Mouse (Mus musculus) T-helper 1 cell (primary cell): Measurements from ENCODE around the gene Slc22a15.

Experiments
- in situ Hi-C: fragments of 300-600 bp; cut with MboI, MseI; formaldehyde crosslinking; loops from one replicate; pipeline ENCODE4 v1.15.1; 2025; ENCODE audit warnings: high pct_unique_total_duplicates

Slc22a15 gene

DNA sequence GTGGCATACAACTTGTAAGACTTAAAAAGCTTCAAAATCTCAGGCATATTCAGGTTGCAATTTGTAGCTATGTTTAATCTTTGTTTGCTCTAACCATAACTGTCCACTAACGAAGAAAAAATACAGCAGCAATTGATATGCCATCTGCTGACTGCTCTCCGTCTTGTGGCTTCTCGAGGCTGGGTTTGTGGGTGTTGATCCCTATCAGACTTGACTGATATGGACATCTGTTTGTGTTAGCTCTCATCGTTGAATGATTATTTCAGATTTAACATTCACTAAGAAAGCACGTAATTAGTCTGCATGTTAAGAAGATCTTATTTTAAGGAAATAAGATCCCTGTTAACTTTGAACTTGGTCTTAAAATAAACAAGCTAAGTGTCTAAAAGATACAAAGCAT is 7.7 kb downstream of the Slc22a15 start:
- in situ Hi-C loops = no loop called here

GRCm38 (mm10) chr3:101915048-101915801 is 9.0 kb downstream of the Slc22a15 start:
- in situ Hi-C loops = no loop called here

DNA sequence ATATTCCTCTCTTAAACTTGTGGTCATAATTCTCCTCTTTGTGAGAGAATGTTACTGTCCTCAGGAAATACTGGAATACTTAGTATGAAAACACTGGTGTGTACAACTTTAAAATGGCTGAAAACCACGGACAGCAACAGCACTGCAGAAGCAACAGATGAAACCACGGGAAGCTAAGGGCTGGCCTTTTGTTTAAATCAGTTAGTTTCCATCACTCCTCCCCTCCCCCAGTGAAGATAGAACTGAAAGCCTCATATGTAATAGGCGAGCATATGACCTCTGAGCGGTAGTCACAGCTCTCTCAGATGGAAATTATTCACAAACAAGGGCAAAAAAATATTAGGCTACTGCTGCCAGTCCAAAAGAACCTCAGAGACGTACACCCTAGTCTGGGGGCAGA is 10.0 kb downstream of the Slc22a15 start:
- in situ Hi-C loops = loop anchor here (5.0 kb wide), 1 partner anchor 43 kb away; no protein-coding TSS in a partner anchor

- in situ Hi-C loops = loop anchor here (5.0 kb wide), 1 partner anchor 45 kb away; no protein-coding TSS in a partner anchor
Observed at GRCm38 (mm10) chr3:101912041-101912440, 12.2 kb downstream of the Slc22a15 start.

DNA sequence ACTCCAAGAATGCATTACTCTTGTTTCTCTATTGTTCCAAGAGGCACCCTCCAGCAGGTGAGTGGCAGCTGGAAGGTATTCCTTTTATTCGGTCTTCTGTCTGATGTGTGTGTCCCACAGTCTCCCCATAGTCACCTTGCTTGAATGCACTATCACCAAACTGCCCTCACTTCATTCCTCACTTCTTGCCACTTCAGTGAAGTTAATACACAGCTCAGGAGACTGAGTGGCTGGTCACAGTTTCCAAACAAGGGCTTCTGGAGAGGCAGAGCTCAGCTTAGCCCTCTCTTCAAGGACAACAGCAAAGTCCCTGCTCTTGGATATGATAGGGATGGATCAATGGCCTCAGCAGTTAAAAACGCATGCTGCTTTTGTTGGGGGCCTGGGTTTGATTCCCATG is 17.2 kb downstream of the Slc22a15 start:
- in situ Hi-C loops = no loop called here

DNA sequence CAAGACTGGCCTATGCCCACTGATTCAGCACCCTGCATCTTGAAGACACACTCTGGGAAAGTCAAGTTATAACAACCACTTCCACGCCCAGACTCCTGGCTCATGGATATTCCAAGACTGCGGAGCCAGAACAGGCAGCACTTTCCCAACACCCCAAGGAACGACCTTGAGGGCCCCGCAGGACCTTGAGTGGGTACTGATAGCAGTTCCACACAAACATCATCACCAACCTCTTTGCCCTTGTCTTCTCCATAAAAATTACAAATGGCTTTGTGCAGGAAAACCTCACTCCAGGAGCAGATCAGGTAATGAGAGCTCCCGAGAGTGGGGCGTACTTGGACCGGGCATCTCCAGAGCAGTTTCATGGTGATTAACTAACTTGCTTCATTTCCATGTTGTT is 19.5 kb downstream of the Slc22a15 start:
- in situ Hi-C loops = no loop called here

DNA sequence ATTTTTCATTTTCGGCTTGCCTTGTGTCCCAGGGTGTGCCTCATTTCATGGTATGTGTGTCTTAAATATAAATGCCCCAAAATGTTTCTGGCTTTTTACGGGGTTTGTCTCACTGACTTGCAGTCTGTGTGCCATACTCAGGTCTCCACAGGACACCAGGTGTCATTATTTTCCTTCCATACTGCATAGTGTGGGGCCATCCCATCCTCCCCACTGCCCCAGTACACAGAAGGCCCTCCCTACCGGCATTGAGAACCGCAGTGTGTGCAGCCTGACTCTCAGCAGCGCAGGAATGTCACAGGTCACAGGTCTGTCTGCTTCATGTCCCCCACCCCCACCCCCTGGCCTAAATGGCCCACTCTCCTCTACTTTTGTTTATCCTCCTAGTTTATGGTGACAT is 21.2 kb downstream of the Slc22a15 start:
- in situ Hi-C loops = no loop called here

GRCm38 (mm10) chr3:101902344-101902743 is 21.9 kb downstream of the Slc22a15 start:
- in situ Hi-C loops = no loop called here

GRCm38 (mm10) chr3:101897377-101897974 is 26.8 kb downstream of the Slc22a15 start:
- in situ Hi-C loops = no loop called here

DNA sequence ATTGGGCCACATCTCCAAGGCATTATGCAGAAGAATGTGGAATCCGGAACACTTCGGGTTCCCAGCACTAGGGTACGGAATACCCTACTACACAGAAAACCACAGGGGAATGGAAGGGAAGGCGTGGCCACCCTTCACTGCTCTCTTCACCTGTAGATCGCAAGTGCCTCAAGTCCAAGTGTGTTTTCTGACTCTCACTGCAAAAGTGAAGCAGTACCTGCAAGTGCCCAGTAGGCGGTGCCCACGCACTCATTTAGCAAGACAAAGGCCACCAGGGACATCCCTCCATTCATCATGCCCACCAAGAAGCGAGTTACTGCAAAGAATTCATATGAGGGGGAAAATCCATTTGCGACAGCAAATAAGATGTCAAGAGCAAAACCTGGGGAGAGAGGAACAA is 27.4 kb downstream of the Slc22a15 start:
- in situ Hi-C loops = no loop called here

DNA sequence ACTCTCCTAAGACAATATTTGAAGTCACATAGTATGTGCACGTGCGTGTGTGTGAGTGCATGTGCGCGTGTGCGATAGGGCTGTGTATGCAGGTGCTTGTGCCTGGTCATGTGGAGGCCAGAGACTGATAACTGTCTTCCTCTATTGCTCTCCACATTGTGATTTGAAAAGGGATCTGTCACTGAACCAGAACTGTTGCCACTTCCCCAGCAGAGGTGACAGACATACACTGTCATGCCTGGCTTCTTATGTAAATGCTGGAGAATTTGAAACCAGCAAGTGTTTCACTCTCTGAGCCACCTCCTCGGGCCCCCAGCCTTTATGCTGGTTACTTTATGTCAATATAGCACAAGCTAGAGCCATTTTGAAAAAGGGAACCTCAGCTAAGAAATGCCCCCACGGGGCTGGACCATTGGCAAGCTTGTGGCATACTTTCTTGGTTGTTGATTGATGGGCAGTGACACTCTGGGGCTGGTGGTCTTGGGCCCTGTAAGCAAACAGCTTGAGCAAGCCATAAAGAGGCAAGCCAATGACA is 28.8 kb downstream of the Slc22a15 start:
- in situ Hi-C loops = no loop called here

DNA sequence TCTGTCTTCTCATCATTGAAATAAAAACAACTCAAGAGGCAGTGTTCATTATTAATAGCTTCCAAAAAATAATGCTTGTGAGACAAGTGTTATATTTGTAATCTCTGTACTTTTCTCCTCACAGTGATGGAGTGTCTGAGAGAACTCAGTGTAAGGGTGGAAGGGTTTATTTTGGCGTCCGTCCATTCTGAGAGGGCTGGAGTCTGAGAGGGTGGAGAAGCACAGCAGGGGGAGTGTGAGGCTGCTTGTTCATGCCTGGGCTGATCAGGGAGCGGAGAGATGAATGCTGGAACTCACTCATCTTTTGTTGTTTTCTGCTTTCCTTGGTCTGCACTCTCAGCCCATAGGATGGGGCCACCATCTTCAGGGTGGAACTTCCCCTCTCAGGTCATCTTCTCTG is 38.7 kb downstream of the Slc22a15 start:
- in situ Hi-C loops = no loop called here

- in situ Hi-C loops = no loop called here
Observed at GRCm38 (mm10) chr3:101885041-101885440, 39.2 kb downstream of the Slc22a15 start.

DNA sequence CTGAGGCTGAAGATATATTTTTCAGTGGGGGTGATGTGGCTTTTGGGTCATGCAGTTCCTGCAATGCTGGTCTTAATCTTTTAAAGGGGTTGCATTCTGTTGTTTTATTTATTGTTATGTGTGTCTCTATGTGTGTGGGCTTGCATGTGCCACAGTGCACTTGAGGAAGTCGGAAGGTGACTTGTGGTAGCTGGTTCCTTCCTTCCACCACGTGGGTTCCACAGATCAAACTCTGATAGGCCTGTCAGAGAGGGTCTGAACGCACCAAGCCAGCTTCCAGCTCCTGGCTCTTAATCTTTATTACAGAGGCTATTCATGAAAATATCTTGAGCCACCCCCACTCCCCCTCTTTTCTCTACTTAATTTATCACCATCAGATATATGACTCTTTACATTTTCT is 40.4 kb downstream of the Slc22a15 start:
- in situ Hi-C loops = no loop called here

DNA sequence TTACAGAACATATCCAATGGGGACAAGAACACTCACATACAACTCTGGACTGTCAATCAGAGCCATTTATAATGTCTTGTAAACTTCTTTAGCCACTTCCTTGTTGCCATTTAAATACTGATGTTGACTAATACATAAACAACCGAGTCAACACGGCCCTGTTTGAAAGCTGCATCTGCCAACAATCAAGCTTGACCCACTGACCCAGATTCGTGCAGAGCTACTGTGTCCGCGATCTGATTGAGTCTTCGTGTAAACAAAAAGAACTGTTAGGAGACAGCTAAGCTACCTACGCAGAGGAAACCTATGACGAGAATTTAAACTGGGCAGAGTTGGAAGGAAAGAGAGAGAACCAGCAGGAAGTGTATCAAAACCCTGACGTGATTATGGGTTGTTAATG is 42.5 kb downstream of the Slc22a15 start:
- in situ Hi-C loops = no loop called here

GRCm38 (mm10) chr3:101880818-101881217 is 43.4 kb downstream of the Slc22a15 start:
- in situ Hi-C loops = no loop called here

GRCm38 (mm10) chr3:101878136-101878535 is 46.1 kb downstream of the Slc22a15 start:
- in situ Hi-C loops = no loop called here

DNA sequence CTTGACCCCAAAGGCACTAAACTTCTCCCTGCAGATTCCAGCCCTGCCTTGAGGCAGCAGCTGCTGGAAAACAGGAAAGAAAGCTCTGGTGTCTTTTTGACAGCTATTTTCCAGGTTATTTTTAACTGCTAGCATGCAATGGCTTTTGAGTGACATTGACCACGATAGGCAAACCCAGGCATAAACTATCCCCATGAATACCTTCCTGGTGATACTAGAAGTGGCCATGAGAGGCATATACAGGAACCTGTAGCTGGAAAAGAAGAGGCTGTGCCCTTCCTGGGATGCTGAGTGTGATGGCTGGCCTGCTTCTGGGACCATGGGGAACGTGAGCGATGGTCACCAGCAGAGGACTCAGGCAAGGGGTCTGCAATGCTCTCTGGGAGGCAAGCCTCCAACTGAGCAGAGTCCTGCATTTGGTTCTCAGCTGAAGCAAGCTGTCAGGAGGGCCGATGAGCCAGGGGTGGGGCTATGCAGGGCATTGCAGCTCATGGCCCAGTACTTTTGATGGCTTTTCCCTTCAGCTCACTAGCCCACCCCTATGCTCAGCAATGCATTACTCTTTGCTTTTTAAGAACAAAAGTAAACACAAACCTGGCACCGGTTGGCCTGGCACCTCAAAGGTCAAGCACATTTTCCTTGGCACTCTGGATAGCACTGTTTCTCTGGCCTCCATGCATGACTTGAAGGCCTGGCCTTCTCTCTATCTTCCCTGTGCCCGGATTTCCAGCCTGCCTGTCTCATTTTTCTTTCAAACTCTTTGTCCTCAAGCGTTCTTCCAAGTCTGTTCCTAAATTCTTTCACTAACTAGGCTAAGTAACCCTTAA is 47.6 kb downstream of the Slc22a15 start:
- in situ Hi-C loops = no loop called here

DNA sequence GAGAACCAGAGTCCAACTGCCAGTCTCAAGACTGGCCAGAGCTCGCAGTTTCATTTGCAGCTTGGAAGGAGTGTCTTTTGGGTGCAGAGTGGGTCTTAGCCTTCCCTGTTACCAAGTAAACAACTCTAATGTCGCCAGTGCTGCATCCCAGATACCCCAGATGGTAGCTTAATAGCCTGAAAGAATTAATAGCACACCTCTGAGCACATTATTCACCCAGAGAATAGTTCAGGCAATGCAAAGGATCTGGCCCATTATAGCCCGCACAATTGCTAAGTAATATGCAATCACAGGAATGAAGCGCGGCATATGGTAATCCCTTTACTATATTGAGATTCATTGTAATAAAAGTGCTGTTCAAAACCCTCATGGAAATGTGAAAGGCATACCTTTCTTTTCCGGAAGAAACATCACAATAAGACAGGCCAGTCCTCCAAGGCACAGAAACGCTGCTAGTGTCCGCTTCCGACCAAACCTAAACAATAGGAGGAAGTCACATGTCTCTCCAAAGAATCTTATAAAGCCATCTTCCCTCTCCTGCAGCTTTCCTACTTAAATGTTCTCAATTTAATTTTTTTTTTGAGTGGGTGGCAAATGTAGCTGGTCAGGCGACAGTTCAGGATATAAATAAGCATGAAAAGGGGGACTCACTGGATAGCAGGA is 48.9 kb downstream of the Slc22a15 start:
- in situ Hi-C loops = no loop called here

DNA sequence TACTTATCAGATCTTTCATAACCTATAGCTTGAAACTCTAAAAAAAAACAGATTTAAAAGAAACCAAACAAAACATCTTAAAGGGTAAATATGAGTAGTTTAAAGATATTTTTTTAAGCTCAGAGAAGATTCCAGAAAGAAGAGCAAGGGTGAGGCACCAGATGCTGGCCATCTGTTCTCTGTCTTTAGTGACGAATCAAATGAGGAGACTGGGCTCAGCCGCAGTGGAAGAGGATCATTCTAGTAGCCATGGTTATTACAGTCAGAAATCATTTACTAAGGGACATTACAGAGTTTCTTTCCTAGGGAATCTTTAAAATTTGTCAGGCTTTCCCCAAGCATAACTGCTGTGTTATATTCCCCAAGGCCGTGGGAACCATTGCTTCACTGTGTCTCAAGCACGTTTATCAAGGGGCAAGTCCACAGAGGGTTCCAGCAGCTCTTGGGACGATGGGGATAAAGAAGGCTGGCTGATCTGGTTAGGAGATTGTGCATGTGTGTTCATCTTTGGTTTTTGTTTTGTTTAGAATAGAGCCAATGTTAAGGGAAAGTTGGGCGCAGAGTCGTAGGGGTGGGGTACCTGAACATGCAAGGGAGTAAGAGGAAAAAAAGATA is 51.1 kb downstream of the Slc22a15 start:
- in situ Hi-C loops = no loop called here

GRCm38 (mm10) chr3:101871951-101872350 is 52.3 kb downstream of the Slc22a15 start:
- in situ Hi-C loops = no loop called here
